Mouse (Mus musculus): ENCODE results near the gene Slc35g1. TPM values are rescaled to one million over a fixed set of nuclear protein-coding genes. Genes with fewer than 3 reads are reported as not detected.
A peak's percentile ranks its signal among the peaks of the same experiment; 100 is the strongest.

The Slc35g1 gene
- polyA plus RNA-seq, 1 experiment from 2014 or later, result 5.0 TPM

- no peaks in the 10 kb centered on the region for H3K36me3 ChIP-seq (replicated peaks)
- no peak overlapping the region for H3K27ac ChIP-seq (replicated peaks)
- no peaks in the 10 kb centered on the region for H3K4me1 ChIP-seq
- WGBS, result 80% methylated on average over 3 of the region's 3 CpGs
- DNase-seq (ENCODE audit: low spot score), result no peak
- no peaks in the 10 kb centered on the region for H3K27me3 ChIP-seq (replicated peaks; ENCODE audit: low read depth, poor library complexity, severe bottlenecking)
- H3K4me3 ChIP-seq, result no peak overlapping the region
- no peaks in the 10 kb centered on the region for H3K9me3 ChIP-seq
These were observed 36.2 kb downstream of the Slc35g1 start for GRCm38 (mm10) chr19:38432021-38432420.

- H3K4me3 ChIP-seq, result no peak overlapping the region
- no peak for DNase-seq (ENCODE audit: low spot score)
- WGBS, result 91% methylated on average over 2 of the region's 2 CpGs
- no peaks in the 10 kb centered on the region for H3K27me3 ChIP-seq (replicated peaks; ENCODE audit: low read depth, poor library complexity, severe bottlenecking)
- no peak overlapping the region for H3K27ac ChIP-seq (replicated peaks)
- no peaks in the 10 kb centered on the region for H3K4me1 ChIP-seq
- no peaks in the 10 kb centered on the region for H3K9me3 ChIP-seq
- no peaks in the 10 kb centered on the region for H3K36me3 ChIP-seq (replicated peaks)
These were observed 37.6 kb downstream of the Slc35g1 start for GRCm38 (mm10) chr19:38433381-38433780.

- H3K27me3 ChIP-seq (replicated peaks; ENCODE audit: low read depth, poor library complexity, severe bottlenecking), result no peaks in the 10 kb centered on the region
- no peaks in the 10 kb centered on the region for H3K36me3 ChIP-seq (replicated peaks)
- H3K9me3 ChIP-seq, result no peaks in the 10 kb centered on the region
- DNase-seq (ENCODE audit: low spot score), result no peak
- 96% methylated on average over 15 of the region's 15 CpGs for WGBS
- H3K4me3 ChIP-seq, result no peak overlapping the region
- 0 out of 2 replicates have a peak, but pooled peaks cover 2% of the 10 kb centered on the region for H3K4me1 ChIP-seq
- no peak overlapping the region for H3K27ac ChIP-seq (replicated peaks)
These were observed 39.4 kb downstream of the Slc35g1 start for GRCm38 (mm10) chr19:38435221-38435620.

GRCm38 (mm10) chr19:38441860-38442259 is 46.1 kb downstream of the Slc35g1 start:
- H3K27ac ChIP-seq (replicated peaks), result peak overlapping the region; percentile 54
- H3K4me1 ChIP-seq, result peaks cover 12% of the 10 kb centered on the region
- no peaks in the 10 kb centered on the region for H3K9me3 ChIP-seq
- peak; percentile 44 for DNase-seq (ENCODE audit: low spot score)
- no peak overlapping the region for H3K4me3 ChIP-seq
- no peaks in the 10 kb centered on the region for H3K27me3 ChIP-seq (replicated peaks; ENCODE audit: low read depth, poor library complexity, severe bottlenecking)
- 45% methylated on average over 8 of the region's 8 CpGs for WGBS
- H3K36me3 ChIP-seq (replicated peaks), result no peaks in the 10 kb centered on the region

- 77% methylated on average over 5 of the region's 5 CpGs for WGBS
- Histone ChIP-seq H3K36me3 (replicated peaks) (no peaks in the 10 kb centered on the region), H3K4me1 (peaks cover 23% of the 10 kb centered on the region), H3K27me3 (replicated peaks; ENCODE audit: low read depth, poor library complexity, severe bottlenecking) (no peaks in the 10 kb centered on the region), H3K4me3 (no peak overlapping the region), H3K27ac (replicated peaks) (no peak overlapping the region), H3K9me3 (no peaks in the 10 kb centered on the region)
- no peak for DNase-seq (ENCODE audit: low spot score)
These were observed 50.0 kb downstream of the Slc35g1 start for GRCm38 (mm10) chr19:38445758-38446157.

Other genes starting within 250 kb of the Slc35g1 start
- 44.1 and 44.6 TPM in 2 replicates for gene Fra10ac1, start 171.8 kb upstream of the Slc35g1 start, polyA plus RNA-seq (2016; fragmentation: Nextera tagmentation; extraction: Ambion mirVana)
- 1.2 and 1.4 TPM in 2 replicates for gene Lgi1, start 131.4 kb upstream of the Slc35g1 start, polyA plus RNA-seq (2016; fragmentation: Nextera tagmentation; extraction: Ambion mirVana)
- 2.3 and 2.7 TPM in 2 replicates for gene Plce1, start 85.1 kb downstream of the Slc35g1 start, polyA plus RNA-seq (2016; fragmentation: Nextera tagmentation; extraction: Ambion mirVana)

Data from embryonic facial prominence, embryonic 10.5 days (tissue).